Mouse (Mus musculus) liver, embryonic 11.5 days (tissue): Measurements from ENCODE around the gene Olfr186. TPM values are rescaled to one million over a fixed set of nuclear protein-coding genes. Genes with fewer than 3 reads are reported as not detected.

Experiments
- ATAC-seq: fragments of 200-750 bp; cut with Nextera tagmentation; replicated peaks from 2 replicates; pipeline ENCODE4 v1.8.0; 2017; ENCODE audit warnings: moderate number of reproducible peaks, mild to moderate bottlenecking, moderate TSS enrichment, moderate library complexity; ENCODE audit not compliant: low FRiP score
- DNase-seq: peaks from one replicate; pipeline ENCODE4 v3.0.0-alpha.2; 2017; ENCODE audit warnings: low spot score
- H3K27ac ChIP-seq: fragments of 300-500 bp; sonication (generic); 2 replicates; pipeline ENCODE4 v1.5.1; 2014; ENCODE audit warnings: mild to moderate bottlenecking, low read depth, low read length, control low read depth
- H3K27me3 ChIP-seq: fragments of 300-500 bp; sonication (generic); replicated peaks from 2 replicates; pipeline ENCODE4 v1.6.1; 2014; ENCODE audit warnings: low read length, mixed read lengths; ENCODE audit not compliant: control insufficient read depth, insufficient read depth
- H3K36me3 ChIP-seq: fragments of 300-500 bp; sonication (generic); 2 replicates; pipeline ENCODE4 v1.6.1; 2014; ENCODE audit warnings: mild to moderate bottlenecking, low read length, moderate library complexity, mixed read lengths; ENCODE audit not compliant: control insufficient read depth, insufficient read depth
- H3K4me1 ChIP-seq: fragments of 300-500 bp; sonication (generic); replicated peaks from 2 replicates; pipeline ENCODE4 v1.6.1; 2014; ENCODE audit warnings: low read length, mixed read lengths; ENCODE audit not compliant: control insufficient read depth, insufficient read depth
- H3K4me2 ChIP-seq: fragments of 300-500 bp; sonication (generic); 2 replicates; pipeline ENCODE4 v1.6.1; 2014; ENCODE audit warnings: mild to moderate bottlenecking, control low read depth, moderate library complexity
- H3K4me3 ChIP-seq: fragments of 300-500 bp; sonication (generic); 2 replicates; pipeline ENCODE4 v1.5.1; 2014; ENCODE audit warnings: low read depth, low read length, control low read depth
- H3K9ac ChIP-seq: fragments of 300-500 bp; sonication (generic); 2 replicates; pipeline ENCODE4 v1.6.1; 2014; ENCODE audit warnings: low read depth, low read length, control low read depth
- H3K9me3 ChIP-seq: fragments of 300-500 bp; sonication (generic); 2 replicates; pipeline ENCODE4 v1.6.1; 2016; ENCODE audit warnings: low read length, inconsistent platforms, mixed read lengths; ENCODE audit not compliant: control insufficient read depth
- WGBS: fragments of 180-500 bp; shearing (Covaris S2); extraction: QIAGEN DNeasy Blood & Tissue Kit; methylation state at CpG from one replicate; pipeline ENCODE4 v1.1.7; 2014; 5-methylcytosine and 5-hydroxymethylcytosine counted together
- polyA plus RNA-seq: library from polyadenylated mRNA; unstranded; fragments of >200 nt; fragmentation: Nextera tagmentation; extraction: Ambion mirVana; gene quantifications from 2 replicates; pipeline ENCODE4 v1.2.1, GENCODE M21; 2014

Olfr186 gene
- polyA plus RNA-seq, 1 experiment from 2014 or later, result not detected

DNA sequence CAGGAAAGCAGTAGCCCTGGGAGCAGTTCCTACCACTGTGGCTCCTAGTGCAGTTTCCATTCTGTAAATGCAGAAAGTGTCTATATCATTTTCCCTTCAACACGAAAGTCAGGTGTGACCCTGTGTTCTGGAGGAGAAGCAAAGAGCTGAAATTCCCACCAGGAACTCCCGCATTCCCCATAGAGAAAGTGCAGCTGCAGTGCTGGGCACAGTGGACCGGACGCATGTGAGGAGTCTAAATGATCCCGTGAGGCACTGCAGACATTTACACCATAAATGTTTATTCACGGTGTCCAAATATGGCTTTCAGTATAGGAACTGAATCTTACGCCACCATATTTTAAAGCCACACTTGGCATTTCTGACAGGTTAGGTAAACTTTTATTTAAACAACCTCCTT, 9.6 kb upstream of the Olfr186 start, which contains the start of gene Olfr187:
Gene Olfr187 (minus strand): TSS at position 58 of the 400 bp plus-strand sequence.
- no peaks in the 10 kb centered on the region for H3K27me3 ChIP-seq
- no peaks in the 10 kb centered on the region for H3K36me3 ChIP-seq
- H3K27ac ChIP-seq, result no peak within 1 kb of the TSS
- H3K4me2 ChIP-seq, result no peak within 1 kb of the TSS
- H3K4me3 ChIP-seq, result no peak within 1 kb of the TSS
- WGBS, result 88% methylated on average over 7 of the region's 7 CpGs
- ATAC-seq (no peak), DNase-seq (no peak)
- H3K9ac ChIP-seq, result no peak within 1 kb of the TSS
- 0 out of 2 replicates have a peak, but pooled peaks cover 3% of the 10 kb centered on the region for H3K9me3 ChIP-seq
- H3K4me1 ChIP-seq, result no peaks in the 10 kb centered on the region

DNA sequence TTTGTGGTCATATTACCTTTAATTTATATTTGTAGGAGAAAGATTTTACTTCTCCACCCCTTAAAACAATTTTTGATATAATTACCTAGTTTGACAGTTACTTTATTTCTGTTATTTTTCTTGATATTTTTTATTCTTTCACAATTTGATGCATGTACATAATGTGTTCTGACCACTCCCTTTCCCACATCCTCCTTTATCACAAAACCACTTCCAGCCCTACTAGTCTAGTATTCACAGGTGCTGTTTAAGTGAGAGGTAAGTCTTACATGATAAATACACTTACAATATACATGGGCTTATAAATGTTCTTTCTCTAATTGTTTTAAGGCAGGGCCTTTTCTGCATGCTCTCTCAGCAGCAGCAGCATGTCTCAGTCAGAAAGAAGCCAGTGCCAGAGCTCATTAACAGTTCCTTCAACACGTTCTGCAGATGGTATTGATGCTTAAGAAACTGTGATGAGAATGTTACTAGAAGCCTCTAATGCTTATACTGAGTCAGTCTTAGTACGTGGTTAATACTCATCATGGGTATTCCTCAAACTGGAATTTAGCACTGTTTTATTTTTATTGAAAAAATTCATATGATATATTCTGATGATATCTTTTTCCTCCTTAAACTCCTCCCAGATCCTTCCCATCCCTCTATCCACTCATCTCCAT, 16.6 kb downstream of the Olfr186 start:
- Histone ChIP-seq H3K4me2 (no peak overlapping the region), H3K9me3 (no peaks in the 10 kb centered on the region), H3K9ac (no peak overlapping the region), H3K36me3 (no peaks in the 10 kb centered on the region), H3K4me3 (no peak overlapping the region), H3K4me1 (no peaks in the 10 kb centered on the region), H3K27me3 (no peaks in the 10 kb centered on the region), H3K27ac (no peak overlapping the region)
- WGBS, result 55% methylated on average over 2 of the region's 2 CpGs
- ATAC-seq (no peak), DNase-seq (no peak)

DNA sequence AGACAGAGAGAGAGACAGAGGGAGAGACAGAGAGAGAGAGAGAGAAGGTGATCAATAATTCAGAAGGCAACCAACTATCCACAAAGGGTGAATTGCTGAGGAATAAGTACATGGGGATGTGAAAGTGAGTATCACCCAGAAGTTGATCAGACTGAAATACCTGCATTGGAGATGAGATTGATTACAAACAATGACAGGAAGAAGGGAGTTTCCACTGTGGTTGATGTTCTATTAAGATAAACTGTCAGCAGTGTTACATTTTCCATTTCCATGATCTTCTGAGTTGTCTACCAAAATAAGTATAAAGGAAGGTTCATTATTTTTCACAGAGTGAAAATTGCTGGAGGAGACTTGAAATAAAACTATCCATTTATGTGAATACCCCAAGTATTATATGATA, 22.9 kb downstream of the Olfr186 start:
- H3K4me2 ChIP-seq, result no peak overlapping the region
- no peaks in the 10 kb centered on the region for H3K27me3 ChIP-seq
- no peaks in the 10 kb centered on the region for H3K9me3 ChIP-seq
- no peak overlapping the region for H3K4me3 ChIP-seq
- no peak for DNase-seq
- H3K36me3 ChIP-seq, result no peaks in the 10 kb centered on the region
- no peaks in the 10 kb centered on the region for H3K4me1 ChIP-seq
- no peak overlapping the region for H3K27ac ChIP-seq
- no peak overlapping the region for H3K9ac ChIP-seq
- no peak for ATAC-seq

DNA sequence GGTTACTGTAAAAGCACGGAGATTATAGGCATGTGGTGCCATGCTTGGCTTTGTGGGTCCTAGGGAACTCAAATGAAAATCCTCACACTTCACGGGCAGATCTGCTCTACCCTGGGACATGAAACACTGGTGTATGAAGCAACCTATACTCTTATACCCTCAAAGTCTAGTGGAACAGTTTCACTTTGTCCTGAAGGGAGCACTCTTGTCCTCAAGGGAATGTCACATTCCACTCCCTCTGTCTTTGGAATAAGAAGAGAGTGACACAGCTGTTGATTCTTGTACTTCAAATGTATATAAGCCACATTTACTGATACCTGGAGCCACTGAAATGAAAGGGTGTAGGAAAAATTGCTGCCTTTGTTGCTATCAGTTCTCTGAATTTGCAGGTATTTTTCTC, 35.0 kb downstream of the Olfr186 start, which contains the start of gene Olfr183:
Gene Olfr183 (plus strand): TSS at position 301 of the 400 bp plus-strand sequence.
- no peaks in the 10 kb centered on the region for H3K27me3 ChIP-seq
- WGBS, result 62% methylated on average over 2 of the region's 2 CpGs
- no peak within 1 kb of the TSS for H3K27ac ChIP-seq
- H3K4me2 ChIP-seq, result no peak within 1 kb of the TSS
- no peaks in the 10 kb centered on the region for H3K9me3 ChIP-seq
- H3K4me1 ChIP-seq, result no peaks in the 10 kb centered on the region
- H3K36me3 ChIP-seq, result no peaks in the 10 kb centered on the region
- ATAC-seq (no peak), DNase-seq (no peak)
- no peak within 1 kb of the TSS for H3K4me3 ChIP-seq
- H3K9ac ChIP-seq, result no peak within 1 kb of the TSS

Other genes starting within 250 kb of the Olfr186 start
- gene Olfr173, start 230.0 kb downstream of the Olfr186 start, polyA plus RNA-seq, result not detected in 2 replicates
- not detected in 2 replicates for gene Olfr175-ps1, start 203.5 kb downstream of the Olfr186 start, polyA plus RNA-seq
- not detected in 2 replicates for gene Olfr177, start 155.5 kb downstream of the Olfr186 start, polyA plus RNA-seq
- gene Olfr178, start 138.2 kb downstream of the Olfr186 start, polyA plus RNA-seq, result not detected in 2 replicates
- not detected in 2 replicates for gene Olfr181, start 101.5 kb downstream of the Olfr186 start, polyA plus RNA-seq
- not detected in 2 replicates for gene Olfr180, start 100.9 kb downstream of the Olfr186 start, polyA plus RNA-seq
- gene Olfr183, start 34.9 kb downstream of the Olfr186 start, polyA plus RNA-seq, result not detected in 2 replicates
- not detected in 2 replicates for gene Olfr187, start 9.5 kb upstream of the Olfr186 start, polyA plus RNA-seq
- not detected in 2 replicates for gene Olfr190, start 47.7 kb upstream of the Olfr186 start, polyA plus RNA-seq
- gene Olfr191, start 59.5 kb upstream of the Olfr186 start, polyA plus RNA-seq, result not detected in 2 replicates
- not detected in 2 replicates for gene Olfr193, start 81.6 kb upstream of the Olfr186 start, polyA plus RNA-seq
- not detected in 2 replicates for gene Olfr194, start 90.8 kb upstream of the Olfr186 start, polyA plus RNA-seq
- gene Olfr195, start 116.8 kb upstream of the Olfr186 start, polyA plus RNA-seq, result not detected in 2 replicates
- not detected in 2 replicates for gene Olfr196, start 140.2 kb upstream of the Olfr186 start, polyA plus RNA-seq
- gene Olfr198, start 173.2 kb upstream of the Olfr186 start, polyA plus RNA-seq, result not detected in 2 replicates
- gene Olfr199, start 189.5 kb upstream of the Olfr186 start, polyA plus RNA-seq, result not detected in 2 replicates
- not detected in 2 replicates for gene Olfr201, start 242.3 kb upstream of the Olfr186 start, polyA plus RNA-seq